Mouse (Mus musculus): ENCODE measurements around the gene Gpc3. TPM values are rescaled to one million over a fixed set of nuclear protein-coding genes. Genes with fewer than 3 reads are reported as not detected.
"Not testable (repeated sequence)": the region's sequence is repeated elsewhere in the genome, so short reads cannot be mapped to it uniquely, and the experiment has no call there.

Gpc3 gene
- polyA plus RNA-seq, 1 experiment, result 3.2 TPM

DNA sequence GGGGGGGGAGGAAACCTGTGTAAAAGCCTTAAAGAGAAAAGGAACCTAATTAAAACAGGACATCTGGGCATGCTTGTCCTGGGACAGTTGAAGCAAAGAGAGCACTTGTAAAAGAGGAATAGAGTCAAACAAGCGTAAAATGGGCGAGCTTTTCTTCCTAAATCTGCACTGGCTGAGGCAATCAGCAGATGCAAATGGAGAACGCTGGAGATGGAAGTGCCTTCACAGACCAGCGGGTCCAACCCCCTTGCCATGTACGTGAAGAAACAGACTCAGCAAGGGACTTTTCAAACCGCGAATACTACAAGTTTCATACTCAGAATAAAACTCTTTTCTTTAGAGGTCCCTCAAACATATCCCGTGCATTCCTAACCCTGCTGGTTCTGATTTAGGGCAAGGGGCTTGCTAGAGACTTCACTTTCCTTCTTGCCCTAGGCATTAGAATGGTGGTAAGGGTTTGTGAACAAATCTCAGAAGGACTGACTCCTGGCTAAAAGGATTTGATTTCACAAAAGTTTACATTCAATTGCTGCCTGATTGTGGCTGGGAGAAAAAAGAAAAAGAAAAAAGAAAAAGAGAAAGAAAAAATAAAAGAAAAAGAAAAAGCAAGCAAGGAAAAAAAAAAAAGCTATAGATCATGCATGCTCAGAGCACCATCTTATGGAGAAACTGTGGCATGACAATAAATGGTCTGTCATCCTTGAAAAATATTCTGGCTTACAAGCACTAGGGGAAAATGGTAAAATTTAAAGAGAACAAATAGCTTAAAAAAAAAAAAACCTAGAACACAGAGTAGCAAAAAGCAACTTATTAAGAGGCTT, 243.6 kb downstream of the Gpc3 start:
- TF ChIP-seq CTCF (IDR thresholded peaks at IDR 0.05; ENCODE audit: extremely low read depth, insufficient read depth, low read length) (no peak), POLR2A (IDR thresholded peaks at IDR 0.05; ENCODE audit: extremely low read depth, insufficient read depth, low read length) (no peak)
- Histone ChIP-seq H3K4me3 (ENCODE audit: insufficient read depth, low read length) (no peak overlapping the region), H3K4me1 (ENCODE audit: control insufficient read depth, insufficient read depth, low read length) (no peaks in the 10 kb centered on the region), H3K27ac (ENCODE audit: insufficient read depth, low read length) (no peak overlapping the region)

- Histone ChIP-seq H3K4me1 (ENCODE audit: control insufficient read depth, insufficient read depth, low read length) (no peaks in the 10 kb centered on the region), H3K27ac (ENCODE audit: insufficient read depth, low read length) (no peak overlapping the region), H3K4me3 (ENCODE audit: insufficient read depth, low read length) (no peak overlapping the region)
- TF ChIP-seq POLR2A (IDR thresholded peaks at IDR 0.05; ENCODE audit: extremely low read depth, insufficient read depth, low read length) (no peak), CTCF (IDR thresholded peaks at IDR 0.05; ENCODE audit: extremely low read depth, insufficient read depth, low read length) (no peak)
Measured at GRCm38 (mm10) chrX:52369304-52369937, 244.3 kb downstream of the Gpc3 start.

DNA sequence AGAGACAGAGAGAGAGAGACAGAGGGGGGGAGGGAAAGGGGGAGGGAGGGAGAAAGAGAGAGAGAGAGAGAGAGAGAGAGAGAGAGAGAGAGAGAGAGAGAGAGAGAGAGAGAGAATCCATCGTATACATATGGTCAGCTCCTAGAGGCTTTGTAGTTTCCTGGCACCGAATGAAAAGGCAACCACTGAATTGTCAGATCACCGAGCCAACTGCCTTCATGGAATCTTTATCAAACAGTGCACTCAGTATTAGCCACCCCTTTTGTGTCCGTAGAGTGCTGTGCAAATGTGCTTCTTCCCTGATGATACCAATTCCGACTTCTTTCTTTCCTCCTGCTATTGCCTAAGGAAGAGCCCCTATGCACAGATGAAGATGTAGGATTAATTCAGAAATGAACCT, 246.9 kb downstream of the Gpc3 start:
- TF ChIP-seq CTCF (IDR thresholded peaks at IDR 0.05; ENCODE audit: extremely low read depth, insufficient read depth, low read length), result no peak
- no peak for TF ChIP-seq POLR2A (IDR thresholded peaks at IDR 0.05; ENCODE audit: extremely low read depth, insufficient read depth, low read length)
- no peak overlapping the region for H3K27ac ChIP-seq (ENCODE audit: insufficient read depth, low read length)
- H3K4me3 ChIP-seq (ENCODE audit: insufficient read depth, low read length), result no peak overlapping the region
- H3K4me1 ChIP-seq (ENCODE audit: control insufficient read depth, insufficient read depth, low read length), result no peaks in the 10 kb centered on the region

- Histone ChIP-seq H3K4me1 (ENCODE audit: control insufficient read depth, insufficient read depth, low read length) (no peaks in the 10 kb centered on the region), H3K4me3 (ENCODE audit: insufficient read depth, low read length) (no peak overlapping the region), H3K27ac (ENCODE audit: insufficient read depth, low read length) (no peak overlapping the region)
- TF ChIP-seq CTCF (IDR thresholded peaks at IDR 0.05; ENCODE audit: extremely low read depth, insufficient read depth, low read length), result no peak
- TF ChIP-seq POLR2A (IDR thresholded peaks at IDR 0.05; ENCODE audit: extremely low read depth, insufficient read depth, low read length), result no peak
Measured at GRCm38 (mm10) chrX:52365790-52366189, 248.0 kb downstream of the Gpc3 start.

GRCm38 (mm10) chrX:52362241-52363011, 251.3 kb downstream of the Gpc3 start:
- no peaks in the 10 kb centered on the region for H3K4me1 ChIP-seq (ENCODE audit: control insufficient read depth, insufficient read depth, low read length)
- H3K27ac ChIP-seq (ENCODE audit: insufficient read depth, low read length), result no peak overlapping the region
- no peak overlapping the region for H3K4me3 ChIP-seq (ENCODE audit: insufficient read depth, low read length)
- TF ChIP-seq CTCF (IDR thresholded peaks at IDR 0.05; ENCODE audit: extremely low read depth, insufficient read depth, low read length) (no peak), POLR2A (IDR thresholded peaks at IDR 0.05; ENCODE audit: extremely low read depth, insufficient read depth, low read length) (no peak)

GRCm38 (mm10) chrX:52352981-52353380, 260.8 kb downstream of the Gpc3 start:
- TF ChIP-seq POLR2A (IDR thresholded peaks at IDR 0.05; ENCODE audit: extremely low read depth, insufficient read depth, low read length), result no peak
- TF ChIP-seq CTCF (IDR thresholded peaks at IDR 0.05; ENCODE audit: extremely low read depth, insufficient read depth, low read length), result no peak
- Histone ChIP-seq H3K27ac (ENCODE audit: insufficient read depth, low read length) (no peak overlapping the region), H3K4me1 (ENCODE audit: control insufficient read depth, insufficient read depth, low read length) (no peaks in the 10 kb centered on the region), H3K4me3 (ENCODE audit: insufficient read depth, low read length) (no peak overlapping the region)

DNA sequence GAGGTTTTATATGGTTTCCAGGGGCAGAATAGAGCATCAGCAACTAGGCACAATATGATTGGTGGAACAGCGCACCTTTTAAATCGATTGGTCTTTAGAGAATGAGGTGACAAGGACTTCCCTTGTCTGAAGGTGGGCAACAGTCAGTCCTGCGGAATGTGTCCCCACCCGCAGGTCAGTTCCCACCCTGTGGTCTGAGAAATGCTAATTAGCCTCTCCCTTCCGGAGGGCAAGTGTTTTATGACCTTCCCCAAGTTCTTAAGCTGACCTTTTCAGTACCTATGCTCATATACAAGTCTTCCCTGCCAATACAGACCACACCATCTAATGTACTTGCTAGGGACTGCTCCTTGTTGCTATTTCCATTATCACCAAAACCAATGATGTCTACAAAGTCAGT, 263.1 kb downstream of the Gpc3 start:
- H3K4me1 ChIP-seq (ENCODE audit: control insufficient read depth, insufficient read depth, low read length); H3K27ac ChIP-seq (ENCODE audit: insufficient read depth, low read length); H3K4me3 ChIP-seq (ENCODE audit: insufficient read depth, low read length): not testable (repeated sequence)

DNA sequence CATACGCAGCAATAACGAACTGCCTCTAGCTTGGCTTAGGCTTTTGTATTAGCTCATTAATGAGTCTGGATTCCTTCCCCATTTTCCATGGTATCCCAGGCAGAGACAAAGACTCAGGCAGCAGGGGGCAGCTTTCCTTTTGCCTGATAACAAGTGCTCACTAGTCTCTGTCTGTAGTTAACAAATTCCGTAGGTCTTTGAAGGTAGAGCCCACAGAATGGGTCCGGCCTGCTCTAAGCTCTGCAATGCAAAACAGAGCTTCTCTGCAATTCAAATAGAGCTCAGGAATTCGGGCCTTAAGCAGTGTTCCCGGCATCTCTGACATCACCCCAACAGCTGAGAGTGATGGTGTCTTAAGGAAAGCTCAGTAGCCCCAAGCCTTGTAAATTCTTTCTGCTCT, 265.0 kb downstream of the Gpc3 start:
- no peak overlapping the region for H3K27ac ChIP-seq (ENCODE audit: insufficient read depth, low read length)
- H3K4me3 ChIP-seq (ENCODE audit: insufficient read depth, low read length), result no peak overlapping the region

DNA sequence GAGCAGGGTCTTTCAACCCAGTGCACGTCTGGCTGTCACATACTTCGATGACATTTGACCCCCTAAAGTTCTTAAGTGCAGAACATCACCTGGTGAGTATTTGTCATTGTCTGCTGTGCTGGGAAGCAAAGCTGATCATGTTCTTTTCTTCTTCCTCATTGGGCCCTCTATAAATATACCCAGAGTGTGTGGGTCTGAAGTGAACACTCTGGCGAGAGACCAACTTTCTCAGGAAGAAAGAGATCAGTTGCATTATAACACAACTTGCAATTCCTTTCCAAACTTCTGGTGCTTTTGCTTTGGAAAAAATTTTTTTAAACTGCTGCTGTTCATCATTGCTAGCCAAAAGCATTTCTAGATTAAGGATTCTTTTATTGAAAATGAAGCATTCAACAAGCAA, 269.7 kb downstream of the Gpc3 start:
- H3K27ac ChIP-seq (ENCODE audit: insufficient read depth, low read length), result no peak overlapping the region
- TF ChIP-seq POLR2A (IDR thresholded peaks at IDR 0.05; ENCODE audit: extremely low read depth, insufficient read depth, low read length) (no peak), CTCF (IDR thresholded peaks at IDR 0.05; ENCODE audit: extremely low read depth, insufficient read depth, low read length) (no peak)
- H3K4me1 ChIP-seq (ENCODE audit: control insufficient read depth, insufficient read depth, low read length), result peaks cover 2% of the 10 kb centered on the region
- no peak overlapping the region for H3K4me3 ChIP-seq (ENCODE audit: insufficient read depth, low read length)

More for the DNA sequence above, 265.0 kb downstream of the Gpc3 start:
- TF ChIP-seq POLR2A (IDR thresholded peaks at IDR 0.05; ENCODE audit: extremely low read depth, insufficient read depth, low read length) (no peak), CTCF (IDR thresholded peaks at IDR 0.05; ENCODE audit: extremely low read depth, insufficient read depth, low read length) (no peak)
- peaks cover 2% of the 10 kb centered on the region for H3K4me1 ChIP-seq (ENCODE audit: control insufficient read depth, insufficient read depth, low read length)

All from cortical plate, adult 2 months (tissue).